Mouse (Mus musculus) kidney, postnatal 10 days (tissue): ENCODE measurements at regions not wholly inside any gene's neighbourhood (a gene's known extent, or its start where the extent isn't known, plus 50 kb on each side); places are given as distances from the start of the nearest gene placed in this dataset.

Experiments used
- DNase-seq: peaks from one replicate; pipeline ENCODE4 v3.0.0; 2021; ENCODE audit warnings: mixed read lengths

DNA sequence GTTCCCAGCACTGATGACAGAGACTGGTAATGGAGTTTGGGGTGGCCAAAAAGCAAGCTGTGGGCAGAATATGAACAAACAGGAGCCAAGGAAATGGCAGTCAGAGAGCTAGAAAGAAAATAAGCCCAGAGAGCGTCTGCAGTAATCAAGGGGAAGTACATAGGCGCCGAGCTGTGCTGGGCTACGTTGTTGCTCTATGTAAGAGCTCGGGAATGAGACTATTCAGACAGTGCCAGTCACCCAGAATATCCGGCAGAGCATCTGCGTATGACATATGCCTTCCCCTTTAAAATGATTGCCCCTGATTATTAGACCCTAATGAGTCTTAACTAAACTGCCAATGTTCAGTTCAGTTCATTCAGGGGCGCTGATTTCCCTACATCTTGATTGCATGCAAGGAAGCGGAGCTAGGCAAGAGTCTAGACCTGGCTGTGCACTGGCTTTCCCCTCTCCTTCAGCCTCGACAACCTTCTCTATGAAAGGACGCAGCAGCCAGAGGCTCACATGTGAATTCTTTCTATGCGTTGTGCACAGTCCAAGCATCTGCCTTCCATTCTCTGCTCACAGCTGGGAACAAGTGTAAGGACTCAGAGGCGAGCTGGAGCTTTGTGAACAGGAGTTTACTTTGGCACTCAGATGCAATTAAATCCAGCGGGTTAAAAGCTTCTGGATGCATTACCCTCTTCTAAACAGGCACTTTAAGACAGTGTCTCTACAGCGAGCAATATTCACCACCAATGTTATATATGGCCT lies 125.7 kb upstream of the Gdf10 start:
- no peak for DNase-seq

DNA sequence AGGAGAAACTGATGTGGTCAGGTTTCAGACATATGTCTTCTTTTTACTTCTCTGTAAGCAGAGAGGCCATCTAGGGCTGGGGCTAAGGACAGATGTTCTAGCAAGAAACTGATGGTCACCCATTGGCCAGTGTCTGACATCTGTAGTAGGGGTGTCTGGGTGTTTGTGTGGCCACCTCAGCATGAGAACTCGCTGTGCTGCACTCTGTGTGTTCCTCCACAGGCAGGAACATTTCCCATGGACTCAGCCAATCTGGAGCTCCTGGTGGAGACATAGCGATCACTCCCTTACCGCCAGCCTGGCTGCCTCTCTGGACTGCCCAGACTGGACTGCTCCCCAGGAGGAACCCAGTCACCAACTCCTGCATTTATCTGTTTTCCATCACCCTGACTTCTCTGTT lies 119.1 kb upstream of the Gdf10 start:
- no peak for DNase-seq

DNA sequence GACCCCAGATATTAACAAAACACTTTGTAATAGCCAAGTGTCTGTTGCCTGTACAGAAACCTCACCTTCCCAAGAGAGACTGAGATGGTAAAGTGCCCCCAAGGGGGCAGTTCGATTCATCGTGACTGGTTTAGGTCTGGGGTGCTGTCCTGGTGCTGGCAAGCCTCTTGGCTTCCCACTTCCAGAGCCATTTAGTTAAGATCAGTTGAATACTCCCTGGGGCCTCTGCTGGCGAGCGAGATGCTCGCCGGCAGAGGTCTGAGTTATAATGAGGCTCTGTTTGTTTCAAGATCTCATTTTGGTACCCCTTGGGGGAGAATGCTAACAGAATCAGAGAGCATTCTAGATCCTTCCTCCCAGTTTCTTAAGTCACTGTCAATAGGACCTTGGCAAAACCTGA lies 118.7 kb upstream of the Gdf10 start:
- no peak for DNase-seq

DNA sequence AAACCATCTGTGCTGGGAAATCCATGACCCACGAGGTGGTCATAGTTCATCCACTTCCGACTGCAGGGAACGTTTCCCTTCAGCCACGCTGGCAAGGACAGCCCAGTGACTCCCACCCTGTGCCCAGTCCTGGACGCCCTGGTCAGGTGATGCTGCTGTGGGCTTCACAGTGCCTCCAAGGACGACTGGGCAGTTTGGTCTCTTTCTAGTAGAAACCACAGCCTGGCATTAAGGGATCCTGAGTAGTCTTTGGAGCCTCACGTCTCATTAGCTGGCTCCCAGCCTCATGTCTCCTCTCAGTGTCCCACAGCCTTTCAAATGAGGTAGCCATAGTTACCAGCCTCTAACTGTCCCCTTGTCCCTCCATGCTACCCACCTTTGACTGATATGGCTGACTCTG lies 116.2 kb upstream of the Gdf10 start:
- DNase-seq: no peak

DNA sequence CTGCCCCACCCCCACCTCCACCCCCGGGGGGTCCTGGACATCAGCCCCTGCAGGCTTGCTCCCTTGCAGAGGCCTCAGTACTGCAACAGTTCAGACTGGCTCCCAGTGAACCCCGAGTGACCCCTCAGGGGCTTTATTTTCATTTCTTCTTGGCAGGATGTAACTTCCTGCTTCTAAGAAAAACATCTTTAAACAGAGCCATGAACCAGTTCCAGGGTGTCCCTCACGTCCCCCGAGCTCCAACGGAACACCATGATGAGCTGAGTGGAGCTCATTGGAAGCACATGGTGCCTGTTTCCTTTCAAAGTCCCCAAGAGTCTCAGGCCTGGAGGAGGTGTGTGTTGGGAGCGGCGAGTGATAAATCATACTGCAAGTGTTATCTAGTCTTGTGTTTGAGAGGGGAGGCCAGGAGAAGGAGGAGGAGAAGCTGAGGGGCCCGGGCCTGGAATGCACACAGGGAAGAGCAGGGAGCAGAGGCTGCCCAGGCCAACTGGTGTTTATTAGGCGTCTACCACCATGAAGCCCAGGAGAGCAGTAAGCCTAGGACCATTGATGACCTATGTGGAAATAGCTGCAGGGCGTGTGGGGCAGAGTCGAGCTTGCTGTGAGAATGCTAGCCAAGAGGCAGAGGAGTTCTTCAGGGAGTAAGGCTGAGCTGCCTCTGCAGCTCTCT lies 114.7 kb upstream of the Gdf10 start:
- DNase-seq: peak; percentile 73

DNA sequence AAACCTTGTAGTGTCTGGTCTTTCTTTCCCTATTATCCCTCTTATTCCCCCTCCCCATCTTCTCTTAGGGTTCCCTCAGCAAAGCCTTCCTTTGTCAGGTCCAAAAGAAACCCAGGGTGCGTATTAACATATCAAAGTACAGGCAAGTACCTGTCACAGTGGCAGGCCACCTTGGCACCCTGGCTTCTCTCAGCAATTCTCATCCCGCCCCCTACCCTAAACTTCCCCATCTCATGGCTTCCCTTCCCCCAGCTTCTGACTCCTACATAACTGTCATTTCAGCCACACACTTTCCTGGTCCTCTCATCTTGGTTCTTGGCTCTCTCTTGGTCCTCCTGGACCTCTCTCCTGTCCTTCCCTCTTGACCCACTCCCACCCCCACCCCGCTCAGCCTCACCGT lies 112.8 kb upstream of the Gdf10 start:
- DNase-seq: no peak

DNA sequence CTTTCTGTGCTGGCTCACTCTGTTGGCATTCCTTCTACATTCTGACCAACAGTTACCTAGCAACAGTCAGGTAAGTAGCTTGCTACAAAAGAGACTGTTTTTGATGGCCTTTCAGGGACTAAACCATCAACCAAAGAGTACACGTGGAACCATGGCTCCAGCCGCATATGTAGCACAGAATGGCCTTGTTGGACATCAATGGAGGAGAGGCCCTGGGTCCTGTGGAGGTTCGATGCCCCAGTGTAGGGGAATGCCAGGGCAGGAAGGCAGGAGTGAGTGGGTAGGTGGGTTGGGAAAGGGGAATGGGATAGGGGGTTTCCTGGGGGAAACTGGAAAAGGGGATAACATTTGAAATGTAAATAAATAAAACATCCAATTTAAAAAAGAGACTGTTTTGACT lies 112.1 kb upstream of the Gdf10 start:
- no peak for DNase-seq

DNA sequence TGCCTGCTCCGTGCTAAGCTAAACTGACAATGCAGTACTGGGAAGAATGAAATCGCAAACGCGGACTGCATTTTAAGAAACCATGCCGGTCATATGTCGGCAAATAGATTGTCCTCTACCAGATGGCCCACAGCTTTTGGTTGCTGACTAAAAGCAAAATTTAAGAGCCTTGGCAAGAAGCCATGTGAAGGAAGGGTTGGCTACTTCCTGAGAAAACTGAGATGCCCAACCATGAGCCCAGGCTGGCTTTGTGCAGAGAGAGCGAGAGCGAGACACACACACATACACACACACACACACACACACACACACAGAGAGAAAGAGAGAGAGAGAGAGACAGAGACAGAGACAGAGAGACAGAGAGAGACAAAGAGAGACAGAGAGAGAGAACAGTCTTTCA lies 111.1 kb upstream of the Gdf10 start:
- DNase-seq: no peak

DNA sequence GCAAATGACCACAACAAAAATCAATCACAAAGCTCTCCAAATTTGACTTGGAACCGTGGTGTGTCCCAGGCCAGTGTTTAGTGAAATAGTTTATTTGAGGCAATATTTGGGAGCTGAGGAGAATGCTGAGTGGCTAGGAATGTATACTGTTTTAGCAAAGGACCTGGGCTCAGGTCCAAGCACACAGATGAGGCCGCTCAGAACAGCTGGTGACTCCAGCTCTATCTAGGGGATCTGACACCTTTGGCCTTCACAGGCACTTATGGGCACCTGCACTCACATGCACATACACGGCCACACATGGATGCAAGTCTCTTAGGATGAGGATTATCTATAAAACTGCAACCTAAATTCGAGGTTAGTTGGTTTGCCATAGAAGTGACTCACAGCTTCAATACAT lies 110.6 kb upstream of the Gdf10 start:
- DNase-seq: no peak

DNA sequence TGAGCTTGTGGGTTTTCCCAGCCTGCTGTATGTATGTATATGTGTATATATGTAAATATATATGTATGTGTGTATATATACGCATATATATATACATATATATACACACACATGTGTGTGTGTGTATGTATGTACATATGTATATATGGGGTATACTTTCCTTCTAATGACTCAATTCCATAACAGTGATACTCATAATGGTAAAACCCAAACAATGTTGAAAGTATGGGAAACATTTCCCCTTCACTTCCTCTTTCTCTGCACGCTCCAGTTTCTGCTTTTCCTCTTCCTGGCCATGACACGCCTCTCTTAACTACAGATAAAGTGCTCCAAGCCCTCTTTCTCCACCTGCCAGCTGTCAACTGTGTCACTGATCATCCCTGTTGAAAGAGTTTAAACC lies 110.1 kb upstream of the Gdf10 start:
- DNase-seq: no peak

DNA sequence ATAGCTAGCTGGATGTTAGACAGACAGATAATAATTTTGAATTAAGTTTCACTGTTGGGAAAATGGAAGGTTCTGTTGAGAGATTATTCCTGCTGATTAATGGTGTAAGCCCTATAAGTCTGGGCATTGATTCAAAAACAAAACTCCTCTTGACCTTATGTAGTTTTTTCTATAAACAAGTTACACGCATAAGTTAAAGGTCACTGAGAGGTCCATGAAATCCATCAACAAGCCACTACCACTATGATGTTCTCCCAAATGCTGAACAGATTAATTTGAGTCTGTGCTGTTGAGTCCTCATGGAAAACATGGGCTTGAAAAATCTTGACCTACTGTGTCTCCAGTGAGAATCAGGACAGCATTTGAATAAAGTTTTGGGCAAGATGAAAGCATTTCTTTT lies 109.3 kb upstream of the Gdf10 start:
- DNase-seq: no peak

DNA sequence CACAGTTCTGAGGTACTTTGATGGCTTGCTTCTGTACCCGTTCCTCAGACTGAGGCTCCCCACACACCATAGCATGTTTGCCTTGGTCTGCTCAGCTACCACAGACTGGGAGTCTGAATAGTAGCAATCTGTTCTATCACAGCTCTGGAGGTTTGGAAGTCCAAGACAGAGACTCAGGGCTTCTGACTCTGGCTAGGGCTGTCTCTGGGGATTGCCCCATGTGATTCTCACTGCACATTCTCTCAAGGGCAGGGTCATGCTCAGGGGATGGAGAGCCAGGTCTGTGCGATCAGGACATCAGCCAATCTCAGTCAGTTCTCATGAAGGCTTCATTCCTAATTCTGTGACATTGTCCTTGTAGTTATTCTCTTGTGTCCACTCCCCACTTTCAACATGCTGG lies 108.8 kb upstream of the Gdf10 start:
- DNase-seq: no peak

DNA sequence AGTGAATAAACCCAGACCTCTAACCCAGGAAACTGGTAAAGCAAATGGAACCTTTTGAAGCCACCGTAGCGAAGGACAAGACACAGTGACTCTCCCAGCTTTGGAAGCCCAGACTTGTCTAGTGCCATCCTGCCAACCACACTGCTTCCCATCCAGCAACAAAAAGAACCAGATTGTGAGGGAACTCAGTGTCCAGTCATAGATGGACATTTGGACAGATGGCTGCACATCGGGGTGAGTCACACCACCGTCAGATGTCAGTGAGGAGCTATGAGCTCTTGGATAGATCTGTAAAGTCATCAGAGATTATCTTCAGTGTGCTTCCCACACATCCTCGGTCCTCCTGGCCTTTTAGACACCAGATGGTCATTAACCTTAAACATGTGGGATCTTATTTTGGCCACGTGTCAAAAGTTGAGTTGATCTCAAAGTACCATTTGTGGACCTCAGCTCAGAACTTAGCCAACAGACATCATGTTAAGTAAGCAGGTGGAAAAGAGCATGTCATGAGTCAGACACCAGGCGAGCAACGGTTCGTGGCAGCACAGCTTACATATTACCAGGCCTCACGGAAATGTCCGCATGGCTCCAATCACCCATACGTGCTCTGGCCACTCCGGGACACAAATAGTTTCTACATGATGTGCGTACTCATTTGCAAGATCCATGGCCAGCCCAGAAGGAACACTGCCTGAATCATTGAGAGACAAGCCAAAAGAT lies 102.7 kb upstream of the Gdf10 start:
- no peak for DNase-seq

DNA sequence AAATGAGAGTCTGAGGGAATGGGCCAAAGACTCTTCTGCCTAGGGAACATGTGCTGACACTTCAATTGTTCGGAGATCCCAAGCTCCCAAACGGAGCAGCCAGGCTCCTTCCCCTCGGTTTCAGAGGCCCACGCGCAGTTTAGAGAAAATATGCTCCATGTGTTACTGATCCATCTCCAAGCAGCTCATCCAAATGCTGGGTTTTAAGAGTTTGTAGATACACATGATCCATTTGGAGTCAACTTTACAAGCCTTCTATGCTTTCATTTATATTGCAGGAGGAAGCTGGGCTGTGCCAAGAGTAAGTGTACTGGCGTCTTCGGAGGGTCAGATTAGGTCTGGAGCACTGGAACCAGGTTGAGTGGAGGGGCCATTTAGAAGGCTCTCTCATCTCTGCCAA lies 102.0 kb upstream of the Gdf10 start:
- no peak for DNase-seq

DNA sequence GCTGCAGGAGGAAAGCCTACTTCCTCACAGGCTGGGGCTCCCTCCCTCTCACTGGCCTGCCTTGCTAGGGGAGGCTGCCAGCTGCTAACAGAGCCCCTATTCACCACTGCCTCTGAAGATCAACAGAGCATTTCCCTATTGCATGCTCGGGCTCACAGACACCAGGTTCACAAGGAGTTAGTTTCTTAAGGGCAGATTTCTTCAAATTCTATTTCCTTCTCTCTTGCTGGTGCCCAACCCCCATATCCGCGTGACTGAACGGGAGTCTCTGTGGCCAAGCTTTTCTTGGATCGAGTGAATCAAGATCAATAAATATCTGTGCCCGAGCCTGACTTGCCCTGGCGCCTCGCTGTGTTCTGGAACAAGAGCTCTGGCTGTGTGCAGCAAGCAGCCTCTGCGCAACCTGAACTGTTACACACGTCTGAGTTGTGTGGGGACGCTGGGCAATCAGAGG lies 98.9 kb upstream of the Gdf10 start:
- DNase-seq: peak; percentile 16

DNA sequence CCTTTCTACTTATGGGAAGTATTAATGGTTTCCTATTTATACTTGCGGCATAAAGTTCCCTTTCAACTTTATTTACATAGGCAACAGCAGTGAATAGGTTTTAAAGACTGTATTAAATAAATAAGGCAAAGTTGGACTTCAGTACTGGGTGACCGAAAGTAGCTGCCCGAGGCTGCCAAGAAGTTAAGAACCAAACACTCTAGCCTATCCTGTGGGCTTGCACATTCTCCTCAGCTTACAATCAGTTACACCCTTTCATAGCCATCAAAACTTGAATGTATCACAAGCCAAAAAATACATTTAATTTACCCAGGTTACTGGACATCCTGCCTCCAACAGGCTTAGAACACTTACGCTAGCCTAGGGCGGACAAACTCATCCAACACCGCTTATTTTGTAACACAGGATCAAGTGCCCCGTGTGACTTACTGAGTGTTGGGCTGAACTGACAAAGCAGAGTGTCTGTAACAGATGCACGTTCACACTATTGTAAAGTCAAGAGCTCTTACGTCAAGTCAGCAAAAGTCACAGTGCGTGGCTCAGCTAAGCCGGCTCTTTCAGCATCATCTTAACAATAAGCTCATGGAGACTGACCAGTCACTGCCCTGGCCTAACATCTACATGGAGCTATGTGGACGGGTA lies 97.3 kb upstream of the Gdf10 start:
- DNase-seq: no peak

DNA sequence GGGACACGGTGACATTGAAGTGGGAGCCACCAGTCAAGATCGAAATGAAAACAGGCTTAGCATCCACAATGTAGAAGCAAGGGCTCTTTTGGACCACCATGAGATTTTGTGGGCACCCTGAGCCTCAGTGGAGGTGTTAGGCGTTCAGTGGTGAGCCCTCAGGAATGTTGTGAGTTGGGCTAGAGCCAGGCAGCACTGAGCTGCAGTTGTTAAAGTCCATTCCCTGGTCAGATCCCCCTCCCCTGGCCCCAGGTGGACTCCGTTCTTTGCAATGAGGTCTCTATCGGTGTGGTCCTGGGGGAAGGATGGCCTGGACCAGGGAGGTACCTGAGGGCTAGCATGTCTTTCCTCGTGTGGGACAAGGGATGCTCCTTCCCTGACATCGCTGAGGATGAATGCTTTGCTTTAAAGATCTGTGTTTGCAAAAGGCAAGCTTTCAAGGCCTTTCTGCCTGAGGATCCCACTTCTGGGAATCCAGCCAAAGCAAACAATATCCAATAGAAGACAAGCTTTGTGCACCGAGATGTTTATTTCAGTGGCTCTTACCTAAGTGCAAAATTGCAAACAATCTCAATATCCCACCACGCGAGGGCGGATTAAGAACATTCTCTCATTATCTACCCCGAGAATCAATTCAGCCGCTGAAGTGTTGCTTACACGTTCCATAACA lies 90.6 kb upstream of the Gdf10 start:
- no peak for DNase-seq

DNA sequence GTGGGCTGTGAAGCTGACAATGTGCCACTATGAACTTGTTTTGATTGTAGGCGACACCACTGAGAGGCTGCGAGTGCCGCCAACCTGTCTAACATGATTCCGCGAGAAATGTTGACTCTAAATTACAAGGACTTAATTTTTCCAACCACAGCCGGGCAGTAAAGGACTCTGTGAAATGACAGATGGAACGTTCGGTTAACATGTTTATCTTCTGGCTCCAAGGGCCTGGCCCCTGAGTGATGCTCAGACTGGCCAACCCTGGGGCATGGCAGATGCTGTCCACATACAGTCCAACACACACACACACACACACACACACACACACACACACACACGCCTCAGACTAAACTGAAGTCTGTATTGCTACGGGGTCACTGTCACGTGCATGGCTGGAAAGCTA lies 87.0 kb upstream of the Gdf10 start:
- no peak for DNase-seq

DNA sequence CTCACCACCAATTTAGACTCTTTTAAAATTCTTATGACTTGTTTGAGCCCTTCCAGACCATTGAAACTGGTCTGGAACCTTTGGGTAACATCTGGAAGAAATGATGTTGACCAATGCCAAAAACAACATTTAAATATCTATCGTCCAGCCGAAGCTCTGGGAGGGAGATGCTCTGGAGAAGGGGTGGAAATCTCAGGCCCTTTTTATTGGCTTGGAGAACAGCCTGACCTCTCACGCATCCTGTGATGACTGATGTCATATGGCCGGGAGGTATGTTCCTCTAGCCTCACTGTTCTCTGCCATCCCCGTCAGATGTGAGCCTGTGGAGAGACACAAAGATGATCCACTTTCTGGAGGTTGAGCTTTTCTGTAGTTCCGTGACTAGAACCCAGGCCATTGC lies 81.6 kb upstream of the Gdf10 start:
- peak; percentile 17 for DNase-seq

DNA sequence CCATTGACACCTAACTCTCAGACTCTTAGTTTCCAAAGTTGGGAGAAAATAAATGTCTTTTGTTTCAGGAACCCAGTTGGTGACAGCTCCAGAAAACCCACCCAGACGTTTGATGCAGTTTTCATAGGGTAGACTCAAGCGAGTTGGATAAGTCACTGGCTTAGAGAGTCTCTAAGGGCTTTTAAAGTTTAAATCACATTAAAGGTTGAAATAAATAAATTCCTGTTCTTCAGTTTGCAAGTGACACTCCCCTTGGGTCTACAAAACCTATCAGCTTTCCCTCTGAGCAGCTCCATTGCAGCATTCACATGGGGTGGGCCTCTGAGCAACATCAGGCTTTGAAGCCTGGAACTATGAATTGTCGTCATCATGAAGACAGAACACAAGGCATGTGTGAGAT lies 69.9 kb upstream of the Gdf10 start:
- DNase-seq: no peak

DNA sequence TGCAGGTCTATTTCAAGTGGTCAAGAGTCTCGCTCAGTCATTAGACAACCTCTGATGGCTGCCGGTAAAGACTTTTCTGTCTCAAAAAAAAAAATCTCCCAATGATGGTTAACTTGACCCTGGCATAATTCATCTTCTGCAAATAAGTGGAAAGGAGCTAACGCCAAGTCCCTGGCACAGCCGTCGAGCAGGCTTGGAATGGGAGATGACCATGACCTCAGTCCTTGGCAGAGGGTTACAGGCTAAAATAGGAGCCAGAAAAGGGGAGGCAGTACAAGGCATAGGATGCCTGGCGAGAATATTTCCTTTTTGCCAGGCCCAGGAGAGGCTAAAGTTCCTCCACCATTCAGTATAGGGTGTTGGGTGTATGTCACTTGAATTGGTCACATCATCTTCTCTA lies 69.2 kb upstream of the Gdf10 start:
- DNase-seq: no peak

DNA sequence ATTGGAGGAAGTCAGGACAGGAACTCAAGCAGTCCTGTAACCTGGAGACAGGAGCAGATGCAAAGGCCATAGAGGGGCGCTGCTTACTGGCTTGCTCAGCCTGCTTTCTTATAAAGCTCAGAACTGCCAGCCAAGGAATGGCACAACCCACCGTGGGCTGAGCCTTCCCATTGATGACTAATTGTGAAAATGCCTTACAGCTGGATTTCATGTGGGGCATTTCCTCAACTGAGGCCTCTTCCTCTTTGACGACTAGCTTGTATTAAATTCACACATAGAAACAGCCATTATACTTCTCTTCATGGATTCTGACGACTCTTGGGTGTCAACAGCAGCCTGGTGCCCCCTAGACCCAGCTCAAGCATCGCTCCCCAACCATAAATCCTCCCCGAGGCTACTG lies 66.4 kb upstream of the Gdf10 start:
- no peak for DNase-seq

DNA sequence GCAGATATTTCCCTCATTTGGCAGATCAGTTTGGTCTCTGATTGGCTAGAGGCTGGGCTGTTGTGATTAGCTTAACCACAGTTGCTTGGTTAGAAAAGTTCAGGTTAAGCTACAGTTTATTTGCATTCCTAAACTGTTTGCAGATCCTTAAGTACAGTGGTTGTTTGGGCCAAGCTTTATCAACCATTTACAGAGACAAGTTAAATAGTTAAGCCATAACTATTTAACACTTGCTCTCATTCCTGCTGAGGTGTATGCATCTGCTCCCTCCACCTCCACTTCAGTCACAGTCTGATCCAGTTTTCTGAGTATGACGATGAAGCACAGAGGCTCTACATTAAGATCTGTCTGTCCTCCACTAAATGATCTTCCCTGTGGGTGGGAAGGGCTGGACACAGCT lies 58.6 kb upstream of the Gdf10 start:
- no peak for DNase-seq
